Mouse (Mus musculus) neural tube, embryonic 12.5 days (tissue): ENCODE measurements around the gene Sec62. TPM values are rescaled to one million over a fixed set of nuclear protein-coding genes. Genes with fewer than 3 reads are reported as not detected.

Source experiments
- ATAC-seq: fragments of 200-750 bp; cut with Nextera tagmentation; 2 replicates; pipeline ENCODE4 v1.8.0; 2017; ENCODE audit warnings: low read depth, mild to moderate bottlenecking, moderate TSS enrichment, moderate library complexity; ENCODE audit not compliant: low FRiP score
- H3K27ac ChIP-seq: fragments of 300-500 bp; sonication (generic); 2 replicates; pipeline ENCODE4 v1.5.1; 2016
- H3K27me3 ChIP-seq: fragments of 300-500 bp; sonication (generic); replicated peaks from 2 replicates; pipeline ENCODE4 v1.6.1; 2016; ENCODE audit warnings: mild to moderate bottlenecking
- H3K36me3 ChIP-seq: fragments of 300-500 bp; sonication (generic); 2 replicates; pipeline ENCODE4 v1.6.1; 2016; ENCODE audit warnings: mild to moderate bottlenecking
- H3K4me1 ChIP-seq: fragments of 300-500 bp; sonication (generic); 2 replicates; pipeline ENCODE4 v1.6.1; 2016
- H3K4me2 ChIP-seq: fragments of 300-500 bp; sonication (generic); replicated peaks from 2 replicates; pipeline ENCODE4 v1.6.1; 2016; ENCODE audit warnings: mild to moderate bottlenecking
- H3K4me3 ChIP-seq: fragments of 300-500 bp; sonication (generic); 2 replicates; pipeline ENCODE4 v1.5.1; 2016
- H3K9ac ChIP-seq: fragments of 300-500 bp; sonication (generic); 2 replicates; pipeline ENCODE4 v1.6.1; 2016; ENCODE audit warnings: mild to moderate bottlenecking
- H3K9me3 ChIP-seq: fragments of 300-500 bp; sonication (generic); 2 replicates; pipeline ENCODE4 v1.6.1; 2016; ENCODE audit warnings: mild to moderate bottlenecking
- WGBS: fragments of 180-500 bp; shearing (Covaris S2); methylation state at CpG from one replicate; pipeline ENCODE4 v1.1.7; 2016; 5-methylcytosine and 5-hydroxymethylcytosine counted together
- polyA plus RNA-seq: library from polyadenylated mRNA; unstranded; fragments of >200 nt; fragmentation: Nextera tagmentation; extraction: Ambion mirVana; gene quantifications from 2 replicates; pipeline ENCODE4 v1.2.1, GENCODE M21; 2016

Sec62 gene
- polyA plus RNA-seq: 84.1 and 87.4 TPM in 2 replicates

- Histone ChIP-seq H3K27me3 (no peaks in the 10 kb centered on the region), H3K27ac (peak within 1 kb of the TSS; percentile 82), H3K4me3 (peak within 1 kb of the TSS; percentile 97), H3K9ac (peak within 1 kb of the TSS; percentile 98), H3K4me2 (peak within 1 kb of the TSS; percentile 63), H3K9me3 (no peaks in the 10 kb centered on the region), H3K4me1 (no peaks in the 10 kb centered on the region), H3K36me3 (no peaks in the 10 kb centered on the region)
- peak; percentile 99 for ATAC-seq
- under 1% methylated on average over 62 of the region's 62 CpGs for WGBS
Measured at GRCm38 (mm10) chr3:30792737-30793402, at the start of gene Sec62. Gene Sec62, plus strand, starts transcription at chr3:30792875.

GRCm38 (mm10) chr3:30742891-30743290, 49.8 kb upstream of the Sec62 start:
- no peaks in the 10 kb centered on the region for H3K36me3 ChIP-seq
- H3K4me1 ChIP-seq: no peaks in the 10 kb centered on the region
- no peak overlapping the region for H3K4me2 ChIP-seq
- ATAC-seq: no peak
- no peak overlapping the region for H3K27ac ChIP-seq
- 90% methylated on average over 7 of the region's 7 CpGs for WGBS
- H3K4me3 ChIP-seq: no peak overlapping the region
- H3K9me3 ChIP-seq: no peaks in the 10 kb centered on the region
- no peak overlapping the region for H3K9ac ChIP-seq
- no peaks in the 10 kb centered on the region for H3K27me3 ChIP-seq

- H3K4me1 ChIP-seq: no peaks in the 10 kb centered on the region
- no peak within 1 kb of the TSS for H3K27ac ChIP-seq
- no peak within 1 kb of the TSS for H3K9ac ChIP-seq
- 88% methylated on average over 7 of the region's 7 CpGs for WGBS
- H3K4me2 ChIP-seq: no peak within 1 kb of the TSS
- no peaks in the 10 kb centered on the region for H3K36me3 ChIP-seq
- no peaks in the 10 kb centered on the region for H3K27me3 ChIP-seq
- H3K4me3 ChIP-seq: no peak within 1 kb of the TSS
- no peaks in the 10 kb centered on the region for H3K9me3 ChIP-seq
- no peak for ATAC-seq
Measured at GRCm38 (mm10) chr3:30746006-30746405, 46.7 kb upstream of the Sec62 start, which contains the start of gene Samd7. Gene Samd7, plus strand, starts transcription at chr3:30746293.

GRCm38 (mm10) chr3:30748316-30748715, 44.4 kb upstream of the Sec62 start:
- Histone ChIP-seq H3K36me3 (no peaks in the 10 kb centered on the region), H3K4me2 (no peak overlapping the region), H3K4me1 (no peaks in the 10 kb centered on the region), H3K4me3 (no peak overlapping the region), H3K9me3 (no peaks in the 10 kb centered on the region), H3K27ac (no peak overlapping the region), H3K9ac (no peak overlapping the region), H3K27me3 (no peaks in the 10 kb centered on the region)
- 92% methylated on average over 9 of the region's 9 CpGs for WGBS
- ATAC-seq: no peak

- Histone ChIP-seq H3K36me3 (no peaks in the 10 kb centered on the region), H3K4me3 (no peak overlapping the region), H3K9me3 (no peaks in the 10 kb centered on the region), H3K27me3 (no peaks in the 10 kb centered on the region), H3K4me2 (no peak overlapping the region), H3K4me1 (no peaks in the 10 kb centered on the region), H3K27ac (no peak overlapping the region), H3K9ac (no peak overlapping the region)
- WGBS: 95% methylated on average over 4 of the region's 4 CpGs
- ATAC-seq: no peak
Measured at GRCm38 (mm10) chr3:30754696-30755095, 38.0 kb upstream of the Sec62 start.

- Histone ChIP-seq H3K4me3 (no peak overlapping the region), H3K9ac (no peak overlapping the region), H3K4me2 (no peak overlapping the region), H3K36me3 (no peaks in the 10 kb centered on the region), H3K27ac (no peak overlapping the region), H3K9me3 (no peaks in the 10 kb centered on the region), H3K27me3 (no peaks in the 10 kb centered on the region), H3K4me1 (no peaks in the 10 kb centered on the region)
- WGBS: 91% methylated on average over 4 of the region's 4 CpGs
- no peak for ATAC-seq
Measured at GRCm38 (mm10) chr3:30764877-30765276, 27.8 kb upstream of the Sec62 start.

- H3K4me3 ChIP-seq: no peak overlapping the region
- H3K27ac ChIP-seq: no peak overlapping the region
- H3K4me2 ChIP-seq: no peak overlapping the region
- no peak overlapping the region for H3K9ac ChIP-seq
- H3K9me3 ChIP-seq: no peaks in the 10 kb centered on the region
- 79% methylated on average over 10 of the region's 10 CpGs for WGBS
- H3K27me3 ChIP-seq: no peaks in the 10 kb centered on the region
- no peaks in the 10 kb centered on the region for H3K4me1 ChIP-seq
- ATAC-seq: no peak
- no peaks in the 10 kb centered on the region for H3K36me3 ChIP-seq
Measured at GRCm38 (mm10) chr3:30765311-30766027, 27.2 kb upstream of the Sec62 start.

- no peak overlapping the region for H3K4me2 ChIP-seq
- H3K27me3 ChIP-seq: no peaks in the 10 kb centered on the region
- no peaks in the 10 kb centered on the region for H3K9me3 ChIP-seq
- H3K36me3 ChIP-seq: no peaks in the 10 kb centered on the region
- no peak overlapping the region for H3K4me3 ChIP-seq
- H3K9ac ChIP-seq: no peak overlapping the region
- no peaks in the 10 kb centered on the region for H3K4me1 ChIP-seq
- no peak for ATAC-seq
- H3K27ac ChIP-seq: no peak overlapping the region
- WGBS: 75% methylated on average over 7 of the region's 7 CpGs
Measured at GRCm38 (mm10) chr3:30766177-30766576, 26.5 kb upstream of the Sec62 start.

- Histone ChIP-seq H3K9me3 (no peaks in the 10 kb centered on the region), H3K27me3 (no peaks in the 10 kb centered on the region), H3K9ac (no peak overlapping the region), H3K4me2 (no peak overlapping the region), H3K36me3 (no peaks in the 10 kb centered on the region), H3K27ac (no peak overlapping the region), H3K4me1 (no peaks in the 10 kb centered on the region), H3K4me3 (no peak overlapping the region)
- ATAC-seq: no peak
- 92% methylated on average over 6 of the region's 6 CpGs for WGBS
Measured at GRCm38 (mm10) chr3:30767271-30767670, 25.4 kb upstream of the Sec62 start.

GRCm38 (mm10) chr3:30769755-30770515, 22.7 kb upstream of the Sec62 start:
- no peak for ATAC-seq
- Histone ChIP-seq H3K4me2 (no peak overlapping the region), H3K4me1 (no peaks in the 10 kb centered on the region), H3K27me3 (no peaks in the 10 kb centered on the region), H3K9ac (no peak overlapping the region), H3K4me3 (no peak overlapping the region), H3K36me3 (no peaks in the 10 kb centered on the region), H3K9me3 (no peaks in the 10 kb centered on the region), H3K27ac (no peak overlapping the region)
- WGBS: 74% methylated on average over 10 of the region's 10 CpGs

- ATAC-seq: no peak
- Histone ChIP-seq H3K27ac (no peak overlapping the region), H3K9ac (no peak overlapping the region), H3K4me2 (no peak overlapping the region), H3K36me3 (no peaks in the 10 kb centered on the region), H3K4me3 (no peak overlapping the region), H3K27me3 (no peaks in the 10 kb centered on the region), H3K4me1 (no peaks in the 10 kb centered on the region), H3K9me3 (no peaks in the 10 kb centered on the region)
- whole genome bisulfite sequencing: 94% methylated on average over 1 of the region's 1 CpGs
Measured at GRCm38 (mm10) chr3:30771560-30771959, 21.1 kb upstream of the Sec62 start.

- no peak overlapping the region for H3K4me3 ChIP-seq
- H3K4me1 ChIP-seq: no peaks in the 10 kb centered on the region
- H3K27ac ChIP-seq: no peak overlapping the region
- no peaks in the 10 kb centered on the region for H3K9me3 ChIP-seq
- no peaks in the 10 kb centered on the region for H3K36me3 ChIP-seq
- 77% methylated on average over 4 of the region's 4 CpGs for WGBS
- ATAC-seq: no peak
- H3K27me3 ChIP-seq: no peaks in the 10 kb centered on the region
- no peak overlapping the region for H3K9ac ChIP-seq
- no peak overlapping the region for H3K4me2 ChIP-seq
Measured at GRCm38 (mm10) chr3:30772631-30773030, 20.0 kb upstream of the Sec62 start.
